Mouse (Mus musculus) ovary, adult 10 weeks (tissue): ENCODE results near the gene Uchl4. TPM values are rescaled to one million over a fixed set of nuclear protein-coding genes. Genes with fewer than 3 reads are reported as not detected.

Experiments
- polyA plus RNA-seq: library from polyadenylated mRNA; stranded (reverse); fragments of 350-450 nt; fragmentation: Illumina TruSeq; extraction: RNeasy Lipid Tissue Mini Kit (QIAGEN cat#74804); gene quantifications from one replicate; pipeline ENCODE4 v1.2.3, GENCODE M21; 2014

Gene Uchl4
- 0.43 TPM for polyA plus RNA-seq

GRCm38 (mm10) chr9:64234768-64235435, at the start of gene Uchl4:
Gene Uchl4 (plus strand): TSS chr9:64235201.

GRCm38 (mm10) chr9:64253021-64253904, 18.3 kb downstream of the Uchl4 start, which contains the start of gene Map2k1:
Gene Map2k1 (minus strand): TSS chr9:64253631.

GRCm38 (mm10) chr9:64281105-64281780, 46.2 kb downstream of the Uchl4 start, which contains the start of gene Tipin:
Gene Tipin (plus strand): TSS chr9:64281581.

Other genes starting within 250 kb of the Uchl4 start
- 5.3 TPM for gene Smad6, start 213.1 kb upstream of the Uchl4 start, polyA plus RNA-seq
- not detected for gene Lctl, start 118.1 kb upstream of the Uchl4 start, polyA plus RNA-seq
- gene Zwilch, start 62.1 kb upstream of the Uchl4 start, polyA plus RNA-seq, result 22.9 TPM
- gene Rpl4, start 61.8 kb upstream of the Uchl4 start, polyA plus RNA-seq, result 844 TPM
- 65.5 TPM for gene Snapc5, start 55.9 kb upstream of the Uchl4 start, polyA plus RNA-seq
- 62.7 TPM for gene Map2k1, start 18.4 kb downstream of the Uchl4 start, polyA plus RNA-seq
- 127 TPM for gene Tipin, start 46.4 kb downstream of the Uchl4 start, polyA plus RNA-seq
- gene Dis3l, start 106.1 kb downstream of the Uchl4 start, polyA plus RNA-seq, result 17.0 TPM
- gene Megf11, start 150.4 kb downstream of the Uchl4 start, polyA plus RNA-seq, result 0.14 TPM